Mouse (Mus musculus): ENCODE measurements around the gene Rnf40. TPM values are rescaled to one million over a fixed set of nuclear protein-coding genes. Genes with fewer than 3 reads are reported as not detected.
A peak's percentile ranks its signal among the peaks of the same experiment; 100 is the strongest.
"Not testable (repeated sequence)": the region's sequence is repeated elsewhere in the genome, so short reads cannot be mapped to it uniquely, and the experiment has no call there.

Gene Rnf40
- polyA plus RNA-seq, 1 experiment: 53.7 TPM

GRCm38 (mm10) chr7:127616881-127617280 is 28.3 kb downstream of the Rnf40 start:
- H3K4me3 ChIP-seq (replicated peaks; ENCODE audit: insufficient read depth, low read depth, low read length): no peak overlapping the region
- H3K27ac ChIP-seq (ENCODE audit: insufficient read depth, low read length): no peak overlapping the region
- H3K27me3 ChIP-seq (ENCODE audit: control insufficient read depth, insufficient read depth, low read length): no peaks in the 10 kb centered on the region
- peaks cover 2% of the 10 kb centered on the region for H3K4me1 ChIP-seq (ENCODE audit: control insufficient read depth, insufficient read depth, low read length)
- DNase-seq: no peak
- TF ChIP-seq CTCF (IDR thresholded peaks at IDR 0.05; ENCODE audit: borderline replicate concordance, insufficient read depth, low read depth, low read length) (no peak), POLR2A (IDR thresholded peaks at IDR 0.05; ENCODE audit: borderline replicate concordance, insufficient read depth, low read length) (no peak)
- WGBS: 88% methylated on average over 1 of the region's 1 CpGs

- no peaks in the 10 kb centered on the region for H3K27me3 ChIP-seq (ENCODE audit: control insufficient read depth, insufficient read depth, low read length)
- WGBS: 44% methylated on average over 2 of the region's 2 CpGs
Measured at GRCm38 (mm10) chr7:127617962-127618361, 29.4 kb downstream of the Rnf40 start.

GRCm38 (mm10) chr7:127618402-127618801 is 29.8 kb downstream of the Rnf40 start:
- H3K4me1 ChIP-seq (ENCODE audit: control insufficient read depth, insufficient read depth, low read length); H3K4me3 ChIP-seq (replicated peaks; ENCODE audit: insufficient read depth, low read depth, low read length); DNase-seq; H3K27me3 ChIP-seq (ENCODE audit: control insufficient read depth, insufficient read depth, low read length); H3K27ac ChIP-seq (ENCODE audit: insufficient read depth, low read length): not testable (repeated sequence)
- WGBS: 90% methylated on average over 7 of the region's 8 CpGs

More at GRCm38 (mm10) chr7:127617962-127618361, 29.4 kb downstream of the Rnf40 start:
- no peak overlapping the region for H3K4me3 ChIP-seq (replicated peaks; ENCODE audit: insufficient read depth, low read depth, low read length)
- TF ChIP-seq POLR2A (IDR thresholded peaks at IDR 0.05; ENCODE audit: borderline replicate concordance, insufficient read depth, low read length) (no peak), CTCF (IDR thresholded peaks at IDR 0.05; ENCODE audit: borderline replicate concordance, insufficient read depth, low read depth, low read length) (no peak)
- H3K4me1 ChIP-seq (ENCODE audit: control insufficient read depth, insufficient read depth, low read length): peaks cover 2% of the 10 kb centered on the region
- no peak overlapping the region for H3K27ac ChIP-seq (ENCODE audit: insufficient read depth, low read length)
- DNase-seq: no peak

- TF ChIP-seq CTCF (IDR thresholded peaks at IDR 0.05; ENCODE audit: borderline replicate concordance, insufficient read depth, low read depth, low read length): no peak
- no peak for TF ChIP-seq POLR2A (IDR thresholded peaks at IDR 0.05; ENCODE audit: borderline replicate concordance, insufficient read depth, low read length)
- H3K27ac ChIP-seq (ENCODE audit: insufficient read depth, low read length): no peak overlapping the region
- whole genome bisulfite sequencing: 97% methylated on average over 7 of the region's 7 CpGs
- H3K27me3 ChIP-seq (ENCODE audit: control insufficient read depth, insufficient read depth, low read length): no peaks in the 10 kb centered on the region
- H3K4me3 ChIP-seq (replicated peaks; ENCODE audit: insufficient read depth, low read depth, low read length): no peak overlapping the region
- DNase-seq: no peak
- H3K4me1 ChIP-seq (ENCODE audit: control insufficient read depth, insufficient read depth, low read length): no peaks in the 10 kb centered on the region
Measured at GRCm38 (mm10) chr7:127626039-127626438, 37.5 kb downstream of the Rnf40 start.

- 91% methylated on average over 4 of the region's 4 CpGs for WGBS
- Histone ChIP-seq H3K27ac (ENCODE audit: insufficient read depth, low read length) (no peak overlapping the region), H3K4me3 (replicated peaks; ENCODE audit: insufficient read depth, low read depth, low read length) (no peak overlapping the region), H3K27me3 (ENCODE audit: control insufficient read depth, insufficient read depth, low read length) (no peaks in the 10 kb centered on the region), H3K4me1 (ENCODE audit: control insufficient read depth, insufficient read depth, low read length) (no peaks in the 10 kb centered on the region)
- TF ChIP-seq POLR2A (IDR thresholded peaks at IDR 0.05; ENCODE audit: borderline replicate concordance, insufficient read depth, low read length) (no peak), CTCF (IDR thresholded peaks at IDR 0.05; ENCODE audit: borderline replicate concordance, insufficient read depth, low read depth, low read length) (no peak)
- no peak for DNase-seq
Measured at GRCm38 (mm10) chr7:127626471-127626870, 37.9 kb downstream of the Rnf40 start.

- 79% methylated on average over 5 of the region's 5 CpGs for WGBS
- no peak for DNase-seq
- Histone ChIP-seq H3K4me1 (ENCODE audit: control insufficient read depth, insufficient read depth, low read length) (no peaks in the 10 kb centered on the region), H3K27ac (ENCODE audit: insufficient read depth, low read length) (no peak overlapping the region), H3K4me3 (replicated peaks; ENCODE audit: insufficient read depth, low read depth, low read length) (no peak overlapping the region), H3K27me3 (ENCODE audit: control insufficient read depth, insufficient read depth, low read length) (no peaks in the 10 kb centered on the region)
- TF ChIP-seq CTCF (IDR thresholded peaks at IDR 0.05; ENCODE audit: borderline replicate concordance, insufficient read depth, low read depth, low read length): no peak
- TF ChIP-seq POLR2A (IDR thresholded peaks at IDR 0.05; ENCODE audit: borderline replicate concordance, insufficient read depth, low read length): no peak
Measured at GRCm38 (mm10) chr7:127628646-127629045, 40.1 kb downstream of the Rnf40 start.

GRCm38 (mm10) chr7:127631416-127631815 is 42.8 kb downstream of the Rnf40 start:
- TF ChIP-seq POLR2A (IDR thresholded peaks at IDR 0.05; ENCODE audit: borderline replicate concordance, insufficient read depth, low read length) (no peak), CTCF (IDR thresholded peaks at IDR 0.05; ENCODE audit: borderline replicate concordance, insufficient read depth, low read depth, low read length) (no peak)
- Histone ChIP-seq H3K27me3 (ENCODE audit: control insufficient read depth, insufficient read depth, low read length) (no peaks in the 10 kb centered on the region), H3K27ac (ENCODE audit: insufficient read depth, low read length) (no peak overlapping the region), H3K4me1 (ENCODE audit: control insufficient read depth, insufficient read depth, low read length) (no peaks in the 10 kb centered on the region), H3K4me3 (replicated peaks; ENCODE audit: insufficient read depth, low read depth, low read length) (no peak overlapping the region)
- DNase-seq: no peak
- 60% methylated on average over 4 of the region's 4 CpGs for WGBS

GRCm38 (mm10) chr7:127636963-127637362 is 48.4 kb downstream of the Rnf40 start:
- DNase-seq: peak; percentile 85 to 86
- Histone ChIP-seq H3K27me3 (ENCODE audit: control insufficient read depth, insufficient read depth, low read length) (no peaks in the 10 kb centered on the region), H3K4me3 (replicated peaks; ENCODE audit: insufficient read depth, low read depth, low read length) (peak overlapping the region; percentile 88), H3K27ac (ENCODE audit: insufficient read depth, low read length) (no peak overlapping the region), H3K4me1 (ENCODE audit: control insufficient read depth, insufficient read depth, low read length) (no peaks in the 10 kb centered on the region; the same call in 1 of the 2 replicates)
- WGBS: 1% methylated on average over 27 of the region's 27 CpGs
- TF ChIP-seq CTCF (IDR thresholded peaks at IDR 0.05; ENCODE audit: borderline replicate concordance, insufficient read depth, low read depth, low read length) (no peak), POLR2A (IDR thresholded peaks at IDR 0.05; ENCODE audit: borderline replicate concordance, insufficient read depth, low read length) (peak; percentile 46; the same call in 1 of the 2 replicates)
